8 mouse cellular contexts compared by ENCODE assay signal in genomic region chr10:80226416-80227165, GRCm38 (mm10). TPM values are rescaled to one million over a fixed set of nuclear protein-coding genes. Genes with fewer than 3 reads are reported as not detected.
DNase-seq lines count a peak whose midpoint lies in the region; ATAC-seq and TF ChIP-seq lines count a peak whose summit lies in the region.

TSS of gene Mum1 (plus strand) at chr10:80226434.

- no peaks in the 10 kb centered on the region for H3K9me3 ChIP-seq in heart, embryonic 12.5 days (replicated peaks)
- no peaks in the 10 kb centered on the region for H3K9me3 ChIP-seq in kidney, postnatal 0 days (replicated peaks; ENCODE audit: low read length)
- no peaks in the 10 kb centered on the region for H3K9me3 ChIP-seq in liver, embryonic 11.5 days (ENCODE audit: control insufficient read depth, low read length)
- H3K9me3 ChIP-seq in stomach, embryonic 16.5 days (replicated peaks; ENCODE audit: control insufficient read depth, low read length) = no peaks in the 10 kb centered on the region

- H3K36me3 ChIP-seq in heart, embryonic 12.5 days = peaks cover 25% of the 10 kb centered on the region
- peaks cover 14% of the 10 kb centered on the region; the same call in 1 of the 2 replicates for H3K36me3 ChIP-seq in kidney, postnatal 0 days (ENCODE audit: insufficient read depth, low read length)
- H3K36me3 ChIP-seq in liver, embryonic 11.5 days (ENCODE audit: control insufficient read depth, insufficient read depth, low read length) = peaks cover 14% of the 10 kb centered on the region
- peaks cover 16% of the 10 kb centered on the region for H3K36me3 ChIP-seq in stomach, embryonic 16.5 days (ENCODE audit: control insufficient read depth, insufficient read depth, low read length)

- peak within 1 kb of the TSS; percentile 88 for H3K4me2 ChIP-seq in heart, embryonic 12.5 days
- peak within 1 kb of the TSS; percentile 93 for H3K4me2 ChIP-seq in kidney, postnatal 0 days (ENCODE audit: low read length)
- H3K4me2 ChIP-seq in liver, embryonic 11.5 days = peak within 1 kb of the TSS; percentile 92
- peak within 1 kb of the TSS; percentile 79 for H3K4me2 ChIP-seq in stomach, embryonic 16.5 days (ENCODE audit: low read depth, low read length)

- WGBS in heart, embryonic 12.5 days = under 1% methylated on average over 63 of the region's 75 CpGs
- under 1% methylated on average over 58 of the region's 75 CpGs for WGBS in kidney, postnatal 0 days
- under 1% methylated on average over 61 of the region's 75 CpGs for WGBS in liver, embryonic 11.5 days
- under 1% methylated on average over 65 of the region's 75 CpGs for WGBS in stomach, embryonic 16.5 days

- H3K9ac ChIP-seq in heart, embryonic 12.5 days = peak within 1 kb of the TSS; percentile 98
- H3K9ac ChIP-seq in kidney, postnatal 0 days (ENCODE audit: low read depth, low read length) = peak within 1 kb of the TSS; percentile 91
- peak within 1 kb of the TSS; percentile 94 for H3K9ac ChIP-seq in liver, embryonic 11.5 days (ENCODE audit: low read depth, low read length)
- peak within 1 kb of the TSS; percentile 96 for H3K9ac ChIP-seq in stomach, embryonic 16.5 days (ENCODE audit: low read length)

- H3K27ac ChIP-seq in heart, embryonic 12.5 days (ENCODE audit: poor library complexity, severe bottlenecking) = peak within 1 kb of the TSS; percentile 91
- peak within 1 kb of the TSS; percentile 91 for H3K27ac ChIP-seq in kidney, postnatal 0 days
- peak within 1 kb of the TSS; percentile 96 for H3K27ac ChIP-seq in liver, embryonic 11.5 days (ENCODE audit: low read depth, low read length)
- H3K27ac ChIP-seq in stomach, embryonic 16.5 days (ENCODE audit: low read length) = peak within 1 kb of the TSS; percentile 95

- DNase-seq in CD4-positive, CD25-positive, alpha-beta regulatory T cell, adult 2 months (ENCODE audit: low read depth, low spot score) = peak; percentile 99
- DNase-seq in brain, embryonic 18.5 days (ENCODE audit: low read depth, low spot score) = peak; percentile 94
- DNase-seq in kidney, postnatal 0 days (ENCODE audit: low spot score) = peak; percentile 99
- DNase-seq in liver, embryonic 11.5 days (ENCODE audit: low spot score) = peak; percentile 99
- peak; percentile 98 for DNase-seq in naive thymus-derived CD4-positive, alpha-beta T cell, adult 2 months (ENCODE audit: low read depth)

- peaks cover 28% of the 10 kb centered on the region for H3K4me1 ChIP-seq in heart, embryonic 12.5 days (replicated peaks)
- H3K4me1 ChIP-seq in kidney, postnatal 0 days (replicated peaks; ENCODE audit: insufficient read depth, low read length) = peaks cover 24% of the 10 kb centered on the region
- H3K4me1 ChIP-seq in liver, embryonic 11.5 days (replicated peaks; ENCODE audit: control insufficient read depth, insufficient read depth, low read length) = peaks cover 16% of the 10 kb centered on the region
- H3K4me1 ChIP-seq in stomach, embryonic 16.5 days (ENCODE audit: control insufficient read depth, insufficient read depth, low read length) = peaks cover 25% of the 10 kb centered on the region

- peak within 1 kb of the TSS; percentile 89 for H3K4me3 ChIP-seq in heart, embryonic 12.5 days
- peak within 1 kb of the TSS; percentile 84 for H3K4me3 ChIP-seq in kidney, postnatal 0 days (replicated peaks; ENCODE audit: low read depth, low read length)
- H3K4me3 ChIP-seq in liver, embryonic 11.5 days (ENCODE audit: low read depth, low read length) = peak within 1 kb of the TSS; percentile 90
- H3K4me3 ChIP-seq in stomach, embryonic 16.5 days (replicated peaks; ENCODE audit: low read length) = peak within 1 kb of the TSS; percentile 86

- TF ChIP-seq CTCF in kidney, postnatal 0 days (IDR thresholded peaks at IDR 0.05; ENCODE audit: low read depth) = peak; percentile 83

- no peaks in the 10 kb centered on the region for H3K27me3 ChIP-seq in heart, embryonic 12.5 days (replicated peaks)
- H3K27me3 ChIP-seq in kidney, postnatal 0 days (ENCODE audit: insufficient read depth, low read length) = no peaks in the 10 kb centered on the region
- no peaks in the 10 kb centered on the region for H3K27me3 ChIP-seq in liver, embryonic 11.5 days (replicated peaks; ENCODE audit: control insufficient read depth, insufficient read depth, low read length)
- H3K27me3 ChIP-seq in stomach, embryonic 16.5 days (ENCODE audit: control insufficient read depth, insufficient read depth, low read length) = no peaks in the 10 kb centered on the region

- ATAC-seq in erythroid progenitor cell, adult 5-6 weeks (replicated peaks; ENCODE audit: low FRiP score, poor library complexity, severe bottlenecking) = peak; percentile 95
- peak; percentile 99 for ATAC-seq in heart, embryonic 12.5 days (ENCODE audit: insufficient number of reproducible peaks, low FRiP score)
- peak; percentile 99 for ATAC-seq in kidney, postnatal 0 days (replicated peaks; ENCODE audit: low FRiP score, low read depth)
- ATAC-seq in liver, embryonic 11.5 days (replicated peaks; ENCODE audit: low FRiP score) = peak; percentile 99
- ATAC-seq in stomach, embryonic 16.5 days (ENCODE audit: insufficient read depth, low FRiP score) = peak; percentile 99

RNA-seq across cellular contexts. Expression of gene Mum1, which starts in this region (rescaled TPM):
- total RNA-seq in erythroid progenitor cell, adult 5-6 weeks (2015; ENCODE audit: low replicate concordance) = 26.3 and 59.5 TPM in 2 replicates
- 65.3 and 74.2 TPM in 2 replicates for total RNA-seq in erythroid progenitor cell, adult 5-6 weeks (2017; ENCODE audit: low replicate concordance)
- polyA plus RNA-seq in heart, embryonic 12.5 days (2016; fragmentation: Nextera tagmentation; extraction: Ambion mirVana) = 43.0 and 45.9 TPM in 2 replicates
- polyA plus RNA-seq in kidney, postnatal 0 days (2015; fragmentation: Nextera tagmentation; extraction: Ambion mirVana) = 44.2 and 52.7 TPM in 2 replicates
- 67.7 and 71.0 TPM in 2 replicates for polyA plus RNA-seq in liver, embryonic 11.5 days (2014; fragmentation: Nextera tagmentation; extraction: Ambion mirVana)
- 50.8 and 51.6 TPM in 2 replicates for polyA plus RNA-seq in stomach, embryonic 16.5 days (2015; fragmentation: Nextera tagmentation; extraction: Ambion mirVana)

Comparison
In these comparisons a context has a peak if more than half of its experiments do, and no peak if none do; other contexts are left out.
1. Peak in every context shown above with its lines: DNase-seq, ATAC-seq, H3K4me3 ChIP-seq and H3K27ac ChIP-seq.